Mouse (Mus musculus) midbrain, embryonic 11.5 days (tissue): Measurements from ENCODE around the gene Renbp. TPM values are rescaled to one million over a fixed set of nuclear protein-coding genes. Genes with fewer than 3 reads are reported as not detected.

Source experiments
- ATAC-seq: fragments of 200-750 bp; cut with Nextera tagmentation; 2 replicates; pipeline ENCODE4 v1.8.0; 2017; ENCODE audit warnings: moderate TSS enrichment, moderate library complexity; ENCODE audit not compliant: low FRiP score
- DNase-seq: peaks from one replicate; pipeline ENCODE4 v3.0.0; 2015; ENCODE audit warnings: low spot score; ENCODE audit errors: missing footprints
- H3K27ac ChIP-seq: fragments of 300-500 bp; sonication (generic); 2 replicates; pipeline ENCODE4 v1.5.1; 2014; ENCODE audit warnings: low read depth, low read length
- H3K27me3 ChIP-seq: fragments of 300-500 bp; sonication (generic); 2 replicates; pipeline ENCODE4 v1.6.1; 2014; ENCODE audit warnings: mild to moderate bottlenecking, low read length, moderate library complexity, mixed read lengths; ENCODE audit not compliant: control insufficient read depth, insufficient read depth
- H3K36me3 ChIP-seq: fragments of 300-500 bp; sonication (generic); 2 replicates; pipeline ENCODE4 v1.6.1; 2014; ENCODE audit warnings: mild to moderate bottlenecking, low read length, moderate library complexity, mixed read lengths; ENCODE audit not compliant: control insufficient read depth, insufficient read depth
- H3K4me1 ChIP-seq: fragments of 300-500 bp; sonication (generic); 2 replicates; pipeline ENCODE4 v1.6.1; 2014; ENCODE audit warnings: low read length; ENCODE audit not compliant: control insufficient read depth, insufficient read depth
- H3K4me2 ChIP-seq: fragments of 300-500 bp; sonication (generic); 2 replicates; pipeline ENCODE4 v1.6.1; 2014; ENCODE audit warnings: mild to moderate bottlenecking, moderate library complexity
- H3K4me3 ChIP-seq: fragments of 300-500 bp; sonication (generic); 2 replicates; pipeline ENCODE4 v1.5.1; 2014; ENCODE audit warnings: low read depth, low read length
- H3K9ac ChIP-seq: fragments of 300-500 bp; sonication (generic); 2 replicates; pipeline ENCODE4 v1.6.1; 2014; ENCODE audit warnings: low read length
- H3K9me3 ChIP-seq: fragments of 300-500 bp; sonication (generic); 2 replicates; pipeline ENCODE4 v1.6.1; 2016; ENCODE audit warnings: low read length; ENCODE audit not compliant: control insufficient read depth
- WGBS: fragments of 180-500 bp; shearing (Covaris S2); extraction: QIAGEN DNeasy Blood & Tissue Kit; methylation state at CpG from one replicate; pipeline ENCODE4 v1.1.7; 2014; 5-methylcytosine and 5-hydroxymethylcytosine counted together
- polyA plus RNA-seq: library from polyadenylated mRNA; unstranded; fragments of >200 nt; fragmentation: Nextera tagmentation; extraction: Ambion mirVana; gene quantifications from 2 replicates; pipeline ENCODE4 v1.2.1, GENCODE M21; 2014

Renbp gene
- polyA plus RNA-seq, 1 experiment from 2014 or later = 14.4 TPM

GRCm38 (mm10) chrX:73966248-73967176 is 35.9 kb upstream of the Renbp start, which contains the start of gene Hcfc1:
Gene Hcfc1 (minus strand): TSS chrX:73966357.
- H3K9ac ChIP-seq = peak within 1 kb of the TSS; percentile 75
- 18% methylated on average over 48 of the region's 58 CpGs for WGBS
- no peaks in the 10 kb centered on the region for H3K36me3 ChIP-seq
- peak; percentile 97 for DNase-seq
- no peaks in the 10 kb centered on the region for H3K9me3 ChIP-seq
- peaks cover 15% of the 10 kb centered on the region for H3K4me1 ChIP-seq
- peak within 1 kb of the TSS; percentile 97 for H3K27ac ChIP-seq
- no peaks in the 10 kb centered on the region for H3K27me3 ChIP-seq
- H3K4me2 ChIP-seq = peak within 1 kb of the TSS; percentile 61
- peak; percentile 76 for ATAC-seq
- peak within 1 kb of the TSS; percentile 67 for H3K4me3 ChIP-seq

- no peaks in the 10 kb centered on the region for H3K9me3 ChIP-seq
- peak overlapping the region; percentile 61 for H3K4me2 ChIP-seq
- no peak overlapping the region; the same call in 1 of the 2 replicates for H3K27ac ChIP-seq
- no peaks in the 10 kb centered on the region for H3K27me3 ChIP-seq
- DNase-seq = no peak
- H3K4me3 ChIP-seq = peak overlapping the region; percentile 67
- no peak for ATAC-seq
- peaks cover 15% of the 10 kb centered on the region for H3K4me1 ChIP-seq
- peak overlapping the region; percentile 75 for H3K9ac ChIP-seq
- 26% methylated on average over 20 of the region's 20 CpGs for WGBS
- H3K36me3 ChIP-seq = no peaks in the 10 kb centered on the region
Observed at GRCm38 (mm10) chrX:73965307-73965706, 34.7 kb upstream of the Renbp start.

GRCm38 (mm10) chrX:73964363-73964762 is 33.7 kb upstream of the Renbp start:
- Histone ChIP-seq H3K27ac (no peak overlapping the region), H3K4me2 (peak overlapping the region; percentile 61), H3K4me3 (peak overlapping the region; percentile 67), H3K36me3 (no peaks in the 10 kb centered on the region), H3K9ac (peak overlapping the region; percentile 75), H3K27me3 (no peaks in the 10 kb centered on the region), H3K4me1 (peaks cover 15% of the 10 kb centered on the region), H3K9me3 (no peaks in the 10 kb centered on the region)
- ATAC-seq = no peak
- WGBS = 43% methylated on average over 3 of the region's 3 CpGs
- DNase-seq = no peak

GRCm38 (mm10) chrX:73954988-73955387 is 24.3 kb upstream of the Renbp start:
- Histone ChIP-seq H3K4me3 (no peak overlapping the region), H3K9ac (no peak overlapping the region), H3K27ac (no peak overlapping the region), H3K27me3 (no peaks in the 10 kb centered on the region), H3K4me1 (no peaks in the 10 kb centered on the region), H3K36me3 (peaks cover 13% of the 10 kb centered on the region), H3K4me2 (no peak overlapping the region), H3K9me3 (no peaks in the 10 kb centered on the region)
- no peak for ATAC-seq
- no peak for DNase-seq
- 96% methylated on average over 6 of the region's 6 CpGs for WGBS

- Histone ChIP-seq H3K9ac (no peak overlapping the region), H3K27ac (no peak overlapping the region), H3K4me2 (no peak overlapping the region), H3K36me3 (peaks cover 20% of the 10 kb centered on the region), H3K4me1 (no peaks in the 10 kb centered on the region), H3K9me3 (no peaks in the 10 kb centered on the region), H3K27me3 (no peaks in the 10 kb centered on the region), H3K4me3 (no peak overlapping the region)
- DNase-seq (no peak), ATAC-seq (no peak)
- WGBS = 88% methylated on average over 5 of the region's 5 CpGs
Observed at GRCm38 (mm10) chrX:73952603-73953002, 22.0 kb upstream of the Renbp start.

- Histone ChIP-seq H3K4me1 (no peaks in the 10 kb centered on the region), H3K36me3 (peaks cover 26% of the 10 kb centered on the region), H3K4me2 (no peak overlapping the region), H3K9me3 (no peaks in the 10 kb centered on the region), H3K27ac (no peak overlapping the region), H3K4me3 (no peak overlapping the region), H3K9ac (no peak overlapping the region), H3K27me3 (no peaks in the 10 kb centered on the region)
- 89% methylated on average over 10 of the region's 10 CpGs for WGBS
- no peak for ATAC-seq
- no peak for DNase-seq
Observed at GRCm38 (mm10) chrX:73949341-73949740, 18.7 kb upstream of the Renbp start.

GRCm38 (mm10) chrX:73948647-73949046 is 18.0 kb upstream of the Renbp start:
- Histone ChIP-seq H3K36me3 (peaks cover 26% of the 10 kb centered on the region), H3K27me3 (no peaks in the 10 kb centered on the region), H3K4me2 (no peak overlapping the region), H3K27ac (no peak overlapping the region), H3K4me3 (no peak overlapping the region), H3K4me1 (no peaks in the 10 kb centered on the region), H3K9me3 (no peaks in the 10 kb centered on the region), H3K9ac (no peak overlapping the region)
- DNase-seq = peak; percentile 95
- peak; percentile 56 for ATAC-seq
- WGBS = 33% methylated on average over 4 of the region's 4 CpGs

- no peaks in the 10 kb centered on the region for H3K9me3 ChIP-seq
- 88% methylated on average over 6 of the region's 6 CpGs for WGBS
- H3K4me2 ChIP-seq = no peak overlapping the region
- H3K9ac ChIP-seq = no peak overlapping the region
- no peaks in the 10 kb centered on the region for H3K27me3 ChIP-seq
- H3K27ac ChIP-seq = no peak overlapping the region
- no peaks in the 10 kb centered on the region for H3K4me1 ChIP-seq
- no peak for DNase-seq
- ATAC-seq = no peak
- no peak overlapping the region for H3K4me3 ChIP-seq
- H3K36me3 ChIP-seq = peaks cover 20% of the 10 kb centered on the region
Observed at GRCm38 (mm10) chrX:73946896-73947295, 16.2 kb upstream of the Renbp start.

GRCm38 (mm10) chrX:73942294-73942693 is 11.6 kb upstream of the Renbp start:
- peaks cover 8% of the 10 kb centered on the region for H3K36me3 ChIP-seq

More at GRCm38 (mm10) chrX:73942294-73942693, 11.6 kb upstream of the Renbp start:
- Histone ChIP-seq H3K4me2 (no peak overlapping the region), H3K4me3 (no peak overlapping the region), H3K9me3 (no peaks in the 10 kb centered on the region), H3K27ac (no peak overlapping the region), H3K27me3 (no peaks in the 10 kb centered on the region), H3K4me1 (no peaks in the 10 kb centered on the region), H3K9ac (no peak overlapping the region)
- DNase-seq (no peak), ATAC-seq (no peak)
- 92% methylated on average over 2 of the region's 2 CpGs for whole genome bisulfite sequencing
